Mouse (Mus musculus): ENCODE results near the gene Tspear.
"Not testable (repeated sequence)": the region's sequence is repeated elsewhere in the genome, so short reads cannot be mapped to it uniquely, and the experiment has no call there.

Gene Tspear

GRCm38 (mm10) chr10:77685895-77686664, at the start of gene Tspear:
Gene Tspear (plus strand): TSS chr10:77686569.
- DNase-seq, result no peak

GRCm38 (mm10) chr10:77638956-77639355, 47.4 kb upstream of the Tspear start:
- DNase-seq, result no peak

GRCm38 (mm10) chr10:77643160-77643559, 43.2 kb upstream of the Tspear start:
- DNase-seq, result no peak

- no peak for DNase-seq
Measured at GRCm38 (mm10) chr10:77645571-77645970, 40.8 kb upstream of the Tspear start.

- DNase-seq, result no peak
Measured at GRCm38 (mm10) chr10:77647461-77647860, 38.9 kb upstream of the Tspear start.

- no peak for DNase-seq
Measured at GRCm38 (mm10) chr10:77647901-77648300, 38.5 kb upstream of the Tspear start.

- no peak for DNase-seq
Measured at GRCm38 (mm10) chr10:77652046-77652445, 34.3 kb upstream of the Tspear start.

GRCm38 (mm10) chr10:77658286-77658994, 27.9 kb upstream of the Tspear start:
- DNase-seq, result peak; percentile 29 to 44

- DNase-seq, result no peak
Measured at GRCm38 (mm10) chr10:77663949-77664665, 22.3 kb upstream of the Tspear start.

- DNase-seq, result no peak
Measured at GRCm38 (mm10) chr10:77666342-77666741, 20.0 kb upstream of the Tspear start.

GRCm38 (mm10) chr10:77667402-77667801, 19.0 kb upstream of the Tspear start:
- no peak for DNase-seq

GRCm38 (mm10) chr10:77670710-77671109, 15.7 kb upstream of the Tspear start:
- DNase-seq, result no peak

GRCm38 (mm10) chr10:77671519-77671918, 14.8 kb upstream of the Tspear start:
- DNase-seq, result no peak

- DNase-seq, result no peak
Measured at GRCm38 (mm10) chr10:77673765-77674164, 12.6 kb upstream of the Tspear start.

GRCm38 (mm10) chr10:77677562-77677961, 8.8 kb upstream of the Tspear start:
- no peak for DNase-seq

GRCm38 (mm10) chr10:77682994-77683393, 3.4 kb upstream of the Tspear start:
- DNase-seq, result no peak

GRCm38 (mm10) chr10:77684181-77684580, 2.2 kb upstream of the Tspear start:
- no peak for DNase-seq

GRCm38 (mm10) chr10:77687021-77687420, 652 bp downstream of the Tspear start:
- DNase-seq, result no peak

- not testable (repeated sequence) for DNase-seq
Measured at GRCm38 (mm10) chr10:77690356-77690807, 4.0 kb downstream of the Tspear start, which contains the start of gene Gm19402. Gene Gm19402 (minus strand): TSS chr10:77690757.

GRCm38 (mm10) chr10:77697133-77697532, 10.8 kb downstream of the Tspear start, which contains the start of gene Gm9508:
Gene Gm9508 (minus strand): TSS chr10:77697233.
- DNase-seq, result no peak

GRCm38 (mm10) chr10:77706326-77706725, 20.0 kb downstream of the Tspear start, which contains the start of gene Gm10272:
Gene Gm10272 (plus strand): TSS chr10:77706626.
- no peak for DNase-seq

GRCm38 (mm10) chr10:77709831-77710230, 23.5 kb downstream of the Tspear start:
- no peak for DNase-seq

GRCm38 (mm10) chr10:77711157-77711556, 24.8 kb downstream of the Tspear start, which contains the start of gene Gm10024:
Gene Gm10024 (plus strand): TSS chr10:77711457.
- DNase-seq, result not testable (repeated sequence)
